Mouse (Mus musculus) cerebral cortex, adult 2 months (tissue): ENCODE measurements around the gene Tekt5.

Experiments
- WGBS: fragments of 180-500 bp; shearing (Covaris S2); methylation state at CpG from one replicate; pipeline ENCODE4 v1.1.7; 2018; 5-methylcytosine and 5-hydroxymethylcytosine counted together

Gene Tekt5

GRCm38 (mm10) chr16:10377286-10377685, 18.0 kb downstream of the Tekt5 start:
- 70% methylated on average over 1 of the region's 1 CpGs for WGBS

GRCm38 (mm10) chr16:10374254-10375011, 20.9 kb downstream of the Tekt5 start:
- WGBS = 32% methylated on average over 13 of the region's 13 CpGs

- 79% methylated on average over 4 of the region's 4 CpGs for WGBS
These were observed 22.9 kb downstream of the Tekt5 start for GRCm38 (mm10) chr16:10372372-10372771.

GRCm38 (mm10) chr16:10369996-10370395, 25.3 kb downstream of the Tekt5 start:
- 72% methylated on average over 1 of the region's 1 CpGs for WGBS

GRCm38 (mm10) chr16:10369468-10369934, 25.8 kb downstream of the Tekt5 start:
- WGBS = 61% methylated on average over 3 of the region's 3 CpGs

GRCm38 (mm10) chr16:10366240-10367217, 28.8 kb downstream of the Tekt5 start:
- WGBS = 67% methylated on average over 14 of the region's 14 CpGs

GRCm38 (mm10) chr16:10365796-10366195, 29.5 kb downstream of the Tekt5 start:
- 86% methylated on average over 4 of the region's 4 CpGs for WGBS

GRCm38 (mm10) chr16:10363061-10363460, 32.2 kb downstream of the Tekt5 start:
- WGBS = 43% methylated on average over 1 of the region's 1 CpGs

- 94% methylated on average over 6 of the region's 6 CpGs for WGBS
These were observed 36.0 kb downstream of the Tekt5 start for GRCm38 (mm10) chr16:10359241-10359640.

GRCm38 (mm10) chr16:10358010-10358934, 37.0 kb downstream of the Tekt5 start:
- 32% methylated on average over 30 of the region's 30 CpGs for WGBS

- WGBS = 76% methylated on average over 9 of the region's 9 CpGs
These were observed 44.1 kb downstream of the Tekt5 start for GRCm38 (mm10) chr16:10351050-10351636.

- 78% methylated on average over 10 of the region's 10 CpGs for whole genome bisulfite sequencing
These were observed 45.4 kb downstream of the Tekt5 start for GRCm38 (mm10) chr16:10349876-10350275.

GRCm38 (mm10) chr16:10349436-10349835, 45.9 kb downstream of the Tekt5 start:
- 73% methylated on average over 5 of the region's 5 CpGs for WGBS

- WGBS = 55% methylated on average over 7 of the region's 7 CpGs
These were observed 47.7 kb downstream of the Tekt5 start for GRCm38 (mm10) chr16:10347551-10347950.

- 71% methylated on average over 4 of the region's 4 CpGs for WGBS
These were observed 54.2 kb downstream of the Tekt5 start for GRCm38 (mm10) chr16:10341110-10341509.

- 85% methylated on average over 10 of the region's 10 CpGs for WGBS
These were observed 55.4 kb downstream of the Tekt5 start for GRCm38 (mm10) chr16:10339930-10340329.

GRCm38 (mm10) chr16:10338601-10339000, 56.7 kb downstream of the Tekt5 start:
- 60% methylated on average over 5 of the region's 5 CpGs for WGBS

GRCm38 (mm10) chr16:10337422-10338197, 57.7 kb downstream of the Tekt5 start:
- 83% methylated on average over 13 of the region's 13 CpGs for WGBS

GRCm38 (mm10) chr16:10336454-10337421, 58.6 kb downstream of the Tekt5 start:
- 86% methylated on average over 19 of the region's 19 CpGs for WGBS
